Mouse (Mus musculus): Measurements from ENCODE around the gene Gm45837.

The Gm45837 gene

GRCm38 (mm10) chr7:101410267-101410936 lies at the start of gene Gm45837:
TSS of gene Gm45837 (plus strand) at chr7:101410886.
- DNase-seq, result no peak

GRCm38 (mm10) chr7:101361021-101361420 lies 49.7 kb upstream of the Gm45837 start:
- no peak for DNase-seq

- DNase-seq, result no peak
Observed at GRCm38 (mm10) chr7:101361767-101362166, 48.9 kb upstream of the Gm45837 start.

GRCm38 (mm10) chr7:101362791-101363191 lies 47.9 kb upstream of the Gm45837 start:
- no peak for DNase-seq

- DNase-seq, result no peak
Observed at GRCm38 (mm10) chr7:101363914-101364313, 46.8 kb upstream of the Gm45837 start.

- DNase-seq, result no peak
Observed at GRCm38 (mm10) chr7:101367901-101368852, 42.5 kb upstream of the Gm45837 start.

GRCm38 (mm10) chr7:101369666-101370065 lies 41.0 kb upstream of the Gm45837 start:
- DNase-seq, result no peak

- DNase-seq, result no peak
Observed at GRCm38 (mm10) chr7:101373082-101373481, 37.6 kb upstream of the Gm45837 start.

GRCm38 (mm10) chr7:101374155-101374554 lies 36.5 kb upstream of the Gm45837 start:
- DNase-seq, result peak; percentile 67

- DNase-seq, result no peak
Observed at GRCm38 (mm10) chr7:101376701-101377340, 33.9 kb upstream of the Gm45837 start.

GRCm38 (mm10) chr7:101377741-101378262 lies 32.9 kb upstream of the Gm45837 start:
- no peak for DNase-seq

- DNase-seq, result no peak
Observed at GRCm38 (mm10) chr7:101378285-101378684, 32.4 kb upstream of the Gm45837 start.

- DNase-seq, result no peak
Observed at GRCm38 (mm10) chr7:101378796-101379465, 31.8 kb upstream of the Gm45837 start.

GRCm38 (mm10) chr7:101379732-101380131 lies 31.0 kb upstream of the Gm45837 start:
- no peak for DNase-seq

GRCm38 (mm10) chr7:101381512-101381911 lies 29.2 kb upstream of the Gm45837 start:
- DNase-seq, result no peak

GRCm38 (mm10) chr7:101382378-101382777 lies 28.3 kb upstream of the Gm45837 start:
- no peak for DNase-seq

- DNase-seq, result no peak
Observed at GRCm38 (mm10) chr7:101383756-101384155, 26.9 kb upstream of the Gm45837 start.

- DNase-seq, result no peak
Observed at GRCm38 (mm10) chr7:101384931-101385330, 25.8 kb upstream of the Gm45837 start.

GRCm38 (mm10) chr7:101385331-101385733 lies 25.4 kb upstream of the Gm45837 start:
- no peak for DNase-seq

- DNase-seq, result no peak
Observed at GRCm38 (mm10) chr7:101385866-101386452, 24.7 kb upstream of the Gm45837 start.

- DNase-seq, result no peak
Observed at GRCm38 (mm10) chr7:101389256-101389655, 21.4 kb upstream of the Gm45837 start.

GRCm38 (mm10) chr7:101391909-101392479 lies 18.7 kb upstream of the Gm45837 start:
- DNase-seq, result no peak

All from cerebellum, adult 8-10 months (tissue).